Mouse (Mus musculus) thymus, postnatal 4 days (tissue): ENCODE measurements around the gene 4632433K11Rik.
"Not testable (repeated sequence)": the region's sequence is repeated elsewhere in the genome, so short reads cannot be mapped to it uniquely, and the experiment has no call there.

Source experiments
- DNase-seq: peaks from one replicate; pipeline ENCODE4 v3.0.0; 2021

4632433K11Rik gene

DNA sequence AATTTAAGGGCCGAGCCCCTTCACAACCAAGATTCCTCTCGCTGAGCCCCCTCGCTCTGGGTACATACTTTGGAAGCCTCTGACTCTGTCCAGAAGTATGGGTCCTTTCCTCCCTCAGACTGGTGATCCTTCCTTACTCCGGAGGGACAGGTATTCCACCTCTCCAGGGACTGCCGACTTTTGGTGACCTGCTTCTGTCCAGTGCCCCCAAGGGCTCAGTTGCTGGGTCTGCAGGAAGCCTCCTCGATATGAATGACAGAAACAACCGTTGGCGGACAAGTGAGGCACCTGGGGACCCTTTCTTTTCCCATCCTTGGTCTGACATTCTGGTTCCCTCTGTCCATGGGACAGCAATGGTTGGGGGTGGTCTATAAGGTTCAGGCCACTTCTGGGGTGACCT, 23.5 kb downstream of the 4632433K11Rik start:
- DNase-seq = no peak

DNA sequence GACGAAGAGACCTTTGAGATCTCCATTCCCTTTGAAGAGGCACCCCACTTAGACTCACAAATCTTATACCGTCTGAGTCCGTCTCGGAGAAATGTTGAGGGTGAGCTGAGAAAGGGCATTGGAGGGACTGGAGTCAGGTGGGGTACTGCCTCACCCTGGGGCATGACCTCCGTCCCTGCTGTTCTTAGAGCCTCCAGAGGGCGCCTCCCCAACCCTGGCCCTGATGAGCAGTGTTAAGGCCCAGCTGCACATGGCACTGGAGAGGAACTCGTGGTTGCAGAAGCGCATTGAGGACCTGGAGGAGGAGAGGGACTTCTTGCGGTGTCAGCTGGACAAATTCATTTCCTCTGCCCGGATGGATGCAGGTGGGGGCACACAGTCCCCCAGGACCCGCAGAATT, 23.9 kb downstream of the 4632433K11Rik start:
- DNase-seq = peak; percentile 60

DNA sequence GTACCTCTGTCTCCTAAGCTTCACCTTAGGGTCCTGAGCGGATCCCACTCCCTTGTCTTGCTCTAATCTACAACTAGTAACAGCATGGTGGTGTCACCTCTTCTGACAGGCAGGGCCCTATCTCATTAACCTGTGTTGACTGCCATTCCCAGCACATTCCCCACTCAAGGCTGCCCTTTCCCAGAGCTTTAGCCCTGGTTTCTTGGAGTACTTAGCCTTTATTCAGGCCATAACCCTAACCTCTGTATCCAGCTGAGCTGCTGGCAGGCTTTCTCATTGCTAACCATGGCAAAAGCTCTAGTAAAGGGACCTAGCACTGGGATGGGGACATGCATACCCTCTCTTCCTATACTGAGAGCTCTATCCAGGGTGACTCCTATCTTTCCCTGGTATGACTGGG, 24.7 kb downstream of the 4632433K11Rik start:
- no peak for DNase-seq

DNA sequence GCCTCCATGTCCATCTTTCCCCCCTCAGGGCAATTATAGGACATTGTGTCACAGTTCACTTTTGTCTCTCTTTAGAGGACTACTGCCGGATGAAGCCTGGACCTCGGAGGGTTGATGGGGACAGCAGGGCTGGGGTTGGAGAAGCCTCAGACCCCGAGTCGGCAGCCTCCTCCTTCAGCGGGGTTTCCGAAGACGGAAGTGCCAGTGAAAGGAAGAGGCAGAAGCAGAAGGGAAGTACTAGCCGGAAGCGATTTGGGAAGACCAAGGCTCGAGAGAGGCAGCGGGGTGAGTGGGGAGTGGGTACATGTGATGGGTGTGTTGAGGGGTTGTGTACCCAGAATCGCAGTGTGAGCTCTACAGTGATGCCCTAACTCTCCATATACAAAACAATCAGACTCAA, 25.5 kb downstream of the 4632433K11Rik start:
- peak; percentile 32 for DNase-seq

DNA sequence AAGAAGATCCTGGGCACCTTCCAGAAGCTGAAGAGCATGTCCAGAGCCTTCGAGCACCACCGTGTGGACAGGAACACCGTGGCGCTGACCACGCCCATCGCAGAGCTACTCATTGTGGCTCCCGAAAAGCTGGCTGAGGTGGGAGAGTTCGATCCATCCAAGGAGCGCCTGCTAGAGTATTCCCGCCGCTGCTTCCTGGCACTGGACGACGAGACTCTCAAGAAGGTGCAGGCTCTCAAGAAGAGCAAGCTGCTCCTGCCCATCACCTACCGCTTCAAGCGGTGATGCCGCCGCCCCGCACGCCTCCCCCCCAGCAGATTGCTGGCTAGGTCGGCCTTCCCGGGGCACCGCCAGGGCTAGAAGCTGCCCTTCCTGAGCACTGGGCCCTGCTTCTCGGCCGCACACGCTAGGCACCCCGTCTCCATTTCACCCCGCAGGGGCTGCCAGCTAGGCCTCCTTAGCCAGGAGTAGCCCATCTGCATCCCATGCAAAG, 26.4 kb downstream of the 4632433K11Rik start:
- DNase-seq = peak; percentile 78

DNA sequence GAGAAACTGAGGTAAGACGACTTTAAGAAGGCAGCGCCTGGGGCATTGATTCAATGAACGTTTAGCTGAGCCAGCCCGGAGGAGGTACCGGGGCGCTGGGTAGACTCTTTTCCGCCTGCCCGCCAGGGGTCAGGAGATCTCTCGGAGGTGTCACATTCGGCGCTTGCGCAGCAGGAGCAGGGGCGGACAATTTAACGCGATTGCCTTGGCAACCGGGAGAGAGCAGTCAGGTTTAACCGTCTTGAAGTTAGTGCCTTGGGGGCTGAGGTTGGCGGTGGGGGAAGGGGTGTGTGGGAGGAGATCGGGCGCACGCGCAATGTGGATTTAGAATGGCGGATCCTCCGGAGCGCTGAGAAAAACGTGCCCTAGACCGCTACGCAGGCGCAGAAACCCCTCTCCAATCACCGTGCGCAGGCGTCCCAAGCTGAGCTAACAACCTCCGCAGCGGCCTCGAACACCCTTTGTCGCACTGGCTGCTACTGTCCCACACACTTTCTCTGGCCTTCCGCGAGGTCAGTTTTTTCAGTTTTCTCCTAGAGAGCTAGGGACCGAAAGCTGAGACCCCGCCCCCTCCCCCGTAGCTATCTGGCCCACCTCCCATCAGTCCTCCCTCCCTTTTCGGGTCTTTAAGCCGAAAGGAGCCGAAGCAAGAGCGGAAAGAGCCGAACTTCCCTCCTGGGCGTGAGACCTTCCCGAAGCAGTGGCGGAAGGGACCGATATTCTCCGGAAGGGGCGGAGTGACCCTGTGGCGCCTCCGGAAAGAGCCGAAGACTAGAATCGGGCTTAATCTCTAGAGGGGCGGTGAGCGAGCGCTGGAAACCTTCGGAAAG, 27.2 kb downstream of the 4632433K11Rik start:
- DNase-seq = peak; percentile 99

DNA sequence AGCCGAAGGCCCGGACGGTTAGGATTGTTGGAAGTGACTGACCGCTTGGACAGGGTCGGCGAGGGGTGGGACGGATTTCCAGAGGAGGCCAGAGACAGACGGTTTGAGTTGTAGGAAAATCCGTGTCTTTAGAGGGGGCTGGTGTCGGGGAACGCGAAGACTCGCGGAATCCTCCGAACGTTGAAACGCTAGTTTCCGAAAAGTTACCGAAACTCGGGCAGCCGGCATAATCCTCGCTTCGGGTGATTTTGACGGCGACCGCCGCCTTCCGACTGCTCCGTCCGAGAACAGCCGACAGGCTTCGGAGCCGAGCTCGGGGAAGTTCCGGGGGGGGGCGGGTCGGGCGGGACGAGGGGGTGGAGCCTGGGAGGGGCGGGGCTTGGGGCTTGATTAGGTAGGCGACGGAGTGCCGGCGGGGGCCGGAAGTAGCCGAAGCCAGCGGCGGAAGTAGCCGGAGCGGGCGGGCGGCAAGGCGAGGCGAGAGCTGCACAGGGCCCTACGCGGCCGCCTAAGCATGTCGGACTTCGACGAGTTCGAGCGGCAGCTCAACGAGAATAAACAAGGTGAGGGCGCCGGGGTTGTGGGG, 27.9 kb downstream of the 4632433K11Rik start, which contains the start of gene U2af2:
TSS of gene U2af2 (plus strand) at position 370 of the 586 bp plus-strand sequence.
- peak; percentile 98 for DNase-seq

DNA sequence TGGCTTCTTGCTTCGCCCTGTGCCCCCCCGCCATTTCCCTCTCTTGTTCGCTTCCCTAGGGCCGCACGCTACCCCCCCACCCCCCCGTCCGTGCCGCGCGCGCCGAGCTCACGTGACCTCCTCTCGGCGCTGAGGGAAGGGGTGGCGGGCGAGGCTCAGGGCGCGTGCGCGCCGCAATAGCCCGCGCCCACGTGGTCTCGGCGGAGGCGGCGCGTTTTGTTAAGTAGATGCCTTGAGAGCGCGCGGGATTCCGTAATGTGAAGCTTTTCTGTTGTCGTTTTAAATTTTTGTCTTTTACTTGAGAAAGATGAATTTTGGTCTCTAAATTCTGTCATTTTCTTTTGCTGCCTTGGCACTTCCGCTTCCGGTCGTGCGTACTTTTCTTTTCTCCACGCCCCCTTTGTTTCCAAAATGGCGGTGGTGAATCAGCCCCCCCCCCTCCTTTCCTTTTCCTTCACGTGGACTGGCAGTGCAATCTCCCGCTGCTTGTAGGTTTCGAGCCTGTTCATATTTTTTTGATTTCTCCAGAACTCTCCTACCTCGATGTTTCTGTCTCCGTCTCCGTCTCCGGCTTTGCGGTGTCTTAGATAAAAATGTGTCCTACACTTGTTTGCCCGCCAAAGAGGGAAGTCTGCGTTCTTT, 28.6 kb downstream of the 4632433K11Rik start:
- no peak for DNase-seq

DNA sequence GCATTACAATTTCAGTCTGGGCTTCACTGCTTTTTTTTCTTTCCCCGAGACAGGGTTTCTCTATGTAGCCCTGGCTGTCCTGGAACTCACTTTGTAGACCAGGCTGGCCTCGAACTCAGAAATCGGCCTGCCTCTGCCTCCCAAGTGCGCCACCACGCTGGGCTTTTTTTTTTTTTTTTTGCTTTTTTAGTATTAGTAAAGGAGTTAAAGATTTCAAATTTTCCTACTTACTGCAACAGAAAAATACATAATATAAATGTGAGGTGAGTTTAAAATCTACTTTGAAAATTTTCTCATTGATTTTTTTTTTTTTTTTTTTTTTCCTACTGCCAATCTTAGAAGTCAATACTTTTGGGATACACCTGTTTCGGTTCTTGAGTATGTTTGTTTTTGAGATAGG, 31.0 kb downstream of the 4632433K11Rik start:
- no peak for DNase-seq

DNA sequence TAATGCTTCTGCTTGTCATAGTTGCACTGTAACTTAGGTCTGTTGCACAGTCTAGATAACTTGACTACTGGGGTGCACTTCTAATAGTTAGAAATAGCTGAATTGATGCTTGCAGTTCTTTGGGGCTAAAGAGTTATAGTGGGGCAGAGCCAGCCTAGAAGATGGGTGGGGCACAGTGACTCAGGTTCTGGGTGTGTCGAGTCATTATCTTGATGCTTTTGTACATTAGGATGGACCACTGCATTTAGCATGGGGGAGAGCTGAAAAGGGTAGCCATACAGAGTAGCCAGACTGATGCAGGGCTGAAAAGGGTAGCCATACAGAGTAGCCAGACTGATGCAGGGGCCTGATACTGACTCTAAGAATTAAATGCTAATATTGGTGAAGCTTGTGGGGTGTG, 39.7 kb downstream of the 4632433K11Rik start:
- DNase-seq = no peak

DNA sequence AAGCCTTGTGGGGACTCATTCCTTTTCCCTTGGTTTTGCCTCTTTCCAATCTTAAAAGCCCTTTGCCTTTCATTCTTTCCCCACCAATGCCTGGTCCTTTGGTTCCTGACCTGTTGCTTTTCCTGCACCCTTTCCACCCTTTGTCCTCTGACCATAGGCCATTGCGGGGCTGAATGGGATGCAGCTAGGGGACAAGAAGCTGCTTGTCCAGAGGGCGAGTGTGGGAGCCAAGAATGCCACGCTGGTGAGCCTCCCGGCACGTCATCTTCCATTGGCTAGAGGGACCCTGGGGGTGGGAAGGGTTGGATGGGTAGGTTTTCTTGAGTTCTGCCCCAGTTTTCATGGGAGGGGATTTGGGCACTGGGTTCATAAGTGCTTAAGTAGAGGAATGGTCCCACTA, 41.1 kb downstream of the 4632433K11Rik start:
- no peak for DNase-seq

DNA sequence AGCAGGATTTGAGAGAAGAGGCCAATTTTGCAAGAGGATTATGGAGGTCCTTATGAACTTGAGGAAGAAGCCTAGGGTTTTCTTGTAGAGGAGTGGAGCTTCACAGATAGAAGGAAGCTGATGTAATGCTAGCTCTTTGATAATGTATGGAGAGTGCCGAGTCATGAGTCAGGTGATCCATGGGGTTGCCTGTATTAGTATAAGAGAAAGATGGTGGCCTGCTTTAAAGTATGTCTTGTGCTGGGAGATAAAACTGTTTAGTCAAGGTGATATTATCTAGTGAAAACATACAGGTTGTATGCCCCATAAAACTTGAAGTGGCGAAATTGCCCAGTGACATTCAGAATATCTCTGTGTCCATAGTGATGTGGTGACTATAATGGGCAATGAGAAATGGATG, 43.0 kb downstream of the 4632433K11Rik start:
- no peak for DNase-seq

DNA sequence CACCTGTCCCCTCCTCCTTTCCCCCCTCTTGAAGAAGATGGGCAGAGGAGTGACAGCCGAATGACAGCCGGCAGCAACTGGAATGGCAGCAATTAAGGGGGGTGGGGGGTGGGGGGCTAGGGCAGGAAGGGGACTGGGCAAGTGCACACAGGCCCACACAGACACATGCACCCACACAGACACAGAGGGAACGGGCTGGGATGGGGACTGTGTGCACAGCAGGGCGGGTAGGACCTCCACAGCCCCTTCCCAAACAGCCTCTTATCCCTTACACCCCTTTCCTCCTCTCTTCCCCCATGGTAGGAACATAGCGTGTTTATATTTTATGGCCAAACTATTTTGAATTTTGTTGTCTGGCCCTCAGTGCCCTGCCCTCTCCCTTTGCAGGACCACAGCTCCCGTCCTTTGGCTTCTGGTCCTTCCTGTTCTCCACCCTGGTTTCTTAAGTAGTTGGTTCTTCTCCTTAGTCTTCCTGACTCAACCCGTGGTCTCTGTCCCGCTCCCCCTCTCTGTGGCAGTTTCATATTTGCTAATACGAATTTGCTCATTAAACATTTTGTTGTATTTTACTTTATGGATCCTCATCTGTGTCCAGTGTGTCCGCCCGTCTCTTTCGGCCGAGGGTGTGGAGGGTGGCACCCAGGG, 45.6 kb downstream of the 4632433K11Rik start:
- DNase-seq = not testable (repeated sequence)

DNA sequence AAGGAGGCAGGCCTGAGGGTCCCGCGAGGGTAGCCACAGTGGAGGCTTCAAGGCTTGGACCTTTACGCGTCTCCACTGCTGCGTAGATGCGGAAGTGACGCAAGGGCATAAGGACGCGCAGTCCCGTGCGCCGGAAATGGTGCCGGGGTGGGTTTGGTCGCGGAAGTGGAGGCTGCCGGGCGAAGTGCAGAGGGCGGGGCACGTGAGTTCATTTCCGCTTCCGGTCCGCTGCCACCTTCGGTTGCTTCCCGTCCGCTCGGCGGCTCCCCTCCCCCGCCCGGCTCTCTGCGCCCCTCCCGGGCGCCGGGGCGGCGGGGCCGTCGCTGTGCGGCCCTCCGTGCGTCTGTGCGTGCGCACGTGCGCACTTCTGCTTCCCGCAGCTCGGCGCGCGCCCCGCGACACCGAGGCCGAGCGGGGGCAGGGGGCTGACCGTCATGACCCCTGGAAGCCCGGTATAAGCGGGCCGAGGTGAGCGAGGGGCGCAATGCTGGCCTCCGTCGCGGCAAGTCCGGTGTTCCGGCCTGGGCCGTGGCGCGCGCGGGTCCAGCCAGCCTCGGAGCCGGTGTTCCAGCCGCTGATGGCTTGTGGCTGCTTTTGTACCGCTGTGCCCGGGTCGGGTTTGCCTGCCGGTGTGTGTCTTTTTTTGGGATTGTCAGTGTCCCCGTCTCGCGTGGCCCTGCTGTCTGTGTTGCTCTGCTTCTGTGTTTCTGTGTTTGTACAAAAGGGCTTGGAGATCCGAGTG, 46.3 kb downstream of the 4632433K11Rik start, which contains the start of gene Epn1:
TSS of gene Epn1 (plus strand) at position 226 of the 742 bp plus-strand sequence.
- peak; percentile 97 for DNase-seq

DNA sequence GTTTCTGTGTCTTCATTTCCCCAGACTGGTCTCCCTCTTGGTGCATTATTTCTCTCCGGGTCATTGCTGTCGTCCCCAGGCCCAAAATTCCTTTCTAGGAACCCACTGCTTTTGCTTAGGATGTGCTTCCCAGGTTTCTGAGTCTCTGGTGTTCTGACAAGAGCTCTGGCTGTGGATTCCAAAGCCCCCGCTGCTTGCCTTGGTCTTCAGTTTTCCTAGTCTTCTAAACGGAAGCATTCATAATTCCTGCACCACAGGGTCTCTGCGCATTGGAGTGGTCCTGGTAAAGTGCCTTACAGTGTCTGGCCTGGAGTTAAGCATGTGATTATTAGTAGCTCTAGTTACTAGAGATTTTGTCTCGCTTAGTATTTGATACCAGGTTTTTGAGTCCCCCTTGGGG, 46.9 kb downstream of the 4632433K11Rik start:
- DNase-seq = no peak

DNA sequence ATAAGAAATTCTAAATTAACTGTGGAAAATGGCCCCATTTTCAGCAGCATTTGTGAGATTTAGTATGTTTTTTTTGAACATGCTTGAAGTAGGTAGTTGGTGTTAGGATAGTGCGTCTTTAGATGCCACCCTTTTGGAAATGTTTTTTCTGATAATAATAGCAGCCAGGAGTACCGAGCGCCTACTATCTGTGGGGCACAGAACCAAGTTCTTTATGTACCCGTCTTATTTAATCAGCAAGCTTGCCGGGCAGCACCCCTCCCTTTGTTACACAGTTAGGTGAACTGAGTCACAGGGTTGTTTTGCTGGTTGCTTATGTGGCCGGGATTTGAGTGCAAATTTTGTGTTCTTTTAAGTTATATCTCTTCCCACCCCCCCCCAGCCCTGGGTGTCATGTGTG, 47.3 kb downstream of the 4632433K11Rik start:
- DNase-seq = no peak

DNA sequence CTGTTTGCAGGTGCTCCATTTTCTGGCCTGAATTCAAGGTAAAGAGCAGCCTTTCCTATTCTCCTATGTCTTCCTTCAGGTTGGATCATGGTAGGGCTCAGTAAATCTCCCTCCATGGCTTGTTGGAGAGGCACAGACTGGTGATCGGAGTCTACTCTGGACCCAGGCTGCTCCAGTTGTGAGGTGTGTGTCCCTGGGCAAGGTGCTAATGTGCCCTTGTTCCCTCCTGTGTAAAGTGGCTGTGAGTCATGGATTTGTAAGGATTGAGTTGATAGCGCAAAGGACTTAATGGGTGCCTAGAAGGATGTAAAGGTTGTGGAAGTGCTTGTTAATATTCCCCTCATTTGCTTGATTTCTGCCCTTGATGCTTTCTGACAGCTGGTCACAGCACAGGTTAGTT, 48.0 kb downstream of the 4632433K11Rik start:
- DNase-seq = no peak

DNA sequence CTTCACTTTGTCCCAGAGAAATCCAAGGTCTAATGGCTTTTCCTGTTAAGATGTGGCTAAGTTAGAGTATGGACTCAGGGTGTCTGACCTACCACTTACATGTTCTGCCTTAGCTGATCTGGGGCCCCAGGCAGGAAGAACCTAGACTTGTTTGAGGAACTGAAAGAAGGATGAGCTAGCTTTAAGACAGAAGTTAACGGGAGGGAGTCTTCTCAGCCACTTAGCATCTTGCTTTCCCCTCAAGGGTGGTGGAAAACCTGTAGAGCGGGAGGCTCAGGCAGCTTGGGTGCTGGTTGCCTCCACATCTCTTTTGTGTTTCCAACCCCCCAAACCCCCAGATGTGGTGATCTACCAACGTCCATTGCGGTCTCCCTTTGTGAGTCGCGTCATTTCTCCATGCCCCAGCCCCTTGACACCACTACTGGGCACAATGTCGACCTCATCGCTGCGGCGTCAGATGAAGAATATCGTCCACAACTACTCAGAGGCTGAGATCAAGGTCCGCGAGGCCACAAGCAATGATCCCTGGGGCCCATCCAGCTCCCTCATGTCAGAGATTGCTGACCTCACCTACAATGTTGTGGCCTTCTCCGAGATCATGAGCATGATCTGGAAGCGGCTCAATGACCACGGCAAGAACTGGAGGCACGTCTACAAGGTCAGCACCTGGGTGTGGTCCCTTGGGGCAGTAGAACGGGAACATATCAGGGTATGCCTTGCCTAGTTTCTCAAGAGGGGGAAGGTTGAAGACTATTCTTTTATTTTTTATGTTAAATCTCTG, 49.6 kb downstream of the 4632433K11Rik start:
- DNase-seq = no peak
